Mouse (Mus musculus) kidney, adult 18-20 months (tissue): Measurements from ENCODE around the gene Mief2.

Experiments
- DNase-seq: peaks from one replicate; pipeline ENCODE4 v3.0.0; 2021

Gene Mief2

DNA sequence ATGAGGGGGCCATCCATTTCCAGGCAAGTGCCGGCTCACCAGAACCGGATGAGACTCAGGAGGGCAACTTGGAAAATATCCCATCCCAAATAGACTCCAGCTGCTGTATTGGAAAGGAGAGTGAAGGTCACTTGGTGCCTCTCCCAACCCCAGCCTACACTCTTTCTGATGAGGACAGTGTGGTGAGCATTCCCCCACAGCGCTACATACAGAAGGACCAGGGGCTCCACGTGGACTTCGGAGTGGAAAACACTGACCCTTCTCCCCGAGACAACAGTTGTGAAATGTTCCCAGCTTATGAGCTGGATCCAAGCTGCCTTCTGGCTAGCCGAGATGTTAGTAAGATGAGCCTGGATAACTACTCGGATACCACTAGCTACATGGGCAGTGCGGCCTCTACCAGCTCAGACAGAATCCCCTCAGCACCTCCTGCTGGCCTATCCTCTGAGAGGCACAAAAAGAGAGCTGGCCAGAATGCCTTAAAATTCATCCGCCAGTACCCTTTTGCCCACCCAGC is 51.5 kb downstream of the Mief2 start:
- DNase-seq = no peak
